Mouse (Mus musculus): ENCODE results near the gene Plekha6.

The Plekha6 gene

GRCm38 (mm10) chr1:133146014-133147009 lies 17.7 kb upstream of the Plekha6 start:
- DNase-seq, result peak; percentile 67

GRCm38 (mm10) chr1:133147324-133147723 lies 16.7 kb upstream of the Plekha6 start:
- no peak for DNase-seq

- no peak for DNase-seq
These were observed 15.9 kb upstream of the Plekha6 start for GRCm38 (mm10) chr1:133148122-133148521.

- DNase-seq, result no peak
These were observed 13.5 kb upstream of the Plekha6 start for GRCm38 (mm10) chr1:133150556-133150955.

- DNase-seq, result no peak
These were observed 11.8 kb upstream of the Plekha6 start for GRCm38 (mm10) chr1:133152213-133152612.

- DNase-seq, result no peak
These were observed 8.7 kb upstream of the Plekha6 start for GRCm38 (mm10) chr1:133155270-133155669.

- peak; percentile 76 for DNase-seq
These were observed 4.9 kb upstream of the Plekha6 start for GRCm38 (mm10) chr1:133159128-133159564.

- DNase-seq, result no peak
These were observed 2.5 kb upstream of the Plekha6 start for GRCm38 (mm10) chr1:133161559-133161958.

GRCm38 (mm10) chr1:133162046-133162445 lies 2.0 kb upstream of the Plekha6 start:
- no peak for DNase-seq

- DNase-seq, result no peak
These were observed 1.0 kb upstream of the Plekha6 start for GRCm38 (mm10) chr1:133162981-133163380.

- DNase-seq, result no peak
These were observed 591 bp downstream of the Plekha6 start for GRCm38 (mm10) chr1:133164591-133165011.

GRCm38 (mm10) chr1:133165111-133165510 lies 1.1 kb downstream of the Plekha6 start:
- DNase-seq, result no peak

GRCm38 (mm10) chr1:133168318-133169060 lies 4.5 kb downstream of the Plekha6 start:
- DNase-seq, result peak; percentile 49

GRCm38 (mm10) chr1:133170196-133170595 lies 6.2 kb downstream of the Plekha6 start:
- no peak for DNase-seq

GRCm38 (mm10) chr1:133171357-133171756 lies 7.3 kb downstream of the Plekha6 start:
- DNase-seq, result peak; percentile 27

GRCm38 (mm10) chr1:133175150-133175549 lies 11.1 kb downstream of the Plekha6 start:
- DNase-seq, result no peak

- peak; percentile 79 for DNase-seq
These were observed 13.6 kb downstream of the Plekha6 start for GRCm38 (mm10) chr1:133177480-133178172.

GRCm38 (mm10) chr1:133178732-133179440 lies 14.9 kb downstream of the Plekha6 start:
- peak; percentile 59 for DNase-seq

- DNase-seq, result peak; percentile 84
These were observed 17.3 kb downstream of the Plekha6 start for GRCm38 (mm10) chr1:133181072-133182015.

- peak; percentile 52 for DNase-seq
These were observed 18.2 kb downstream of the Plekha6 start for GRCm38 (mm10) chr1:133182016-133182705.
